Mouse (Mus musculus): ENCODE results near the gene Olfr358.

Olfr358 gene

DNA sequence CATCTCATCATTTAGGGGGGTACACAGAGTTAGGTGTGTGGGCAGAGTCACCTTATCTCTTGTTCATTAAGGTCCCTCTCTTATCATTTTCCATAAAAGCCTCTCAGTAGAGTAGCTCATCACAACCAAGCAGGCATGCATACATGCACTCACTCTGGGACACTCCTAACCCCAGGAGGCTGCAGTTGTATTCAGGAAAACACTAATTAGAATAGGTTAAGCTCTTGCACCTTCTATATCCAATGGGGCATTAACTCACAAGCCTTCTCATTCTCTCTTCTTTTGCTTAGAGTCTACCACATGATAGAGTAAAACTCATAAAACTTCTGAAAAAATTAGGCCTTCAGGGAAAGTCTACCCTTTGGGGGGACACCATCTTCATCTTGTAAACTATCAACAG lies at the start of gene Olfr358:
TSS of gene Olfr358 (minus strand) at position 101 of the 400 bp plus-strand sequence.
- DNase-seq (ENCODE audit: low read depth, low spot score): no peak

DNA sequence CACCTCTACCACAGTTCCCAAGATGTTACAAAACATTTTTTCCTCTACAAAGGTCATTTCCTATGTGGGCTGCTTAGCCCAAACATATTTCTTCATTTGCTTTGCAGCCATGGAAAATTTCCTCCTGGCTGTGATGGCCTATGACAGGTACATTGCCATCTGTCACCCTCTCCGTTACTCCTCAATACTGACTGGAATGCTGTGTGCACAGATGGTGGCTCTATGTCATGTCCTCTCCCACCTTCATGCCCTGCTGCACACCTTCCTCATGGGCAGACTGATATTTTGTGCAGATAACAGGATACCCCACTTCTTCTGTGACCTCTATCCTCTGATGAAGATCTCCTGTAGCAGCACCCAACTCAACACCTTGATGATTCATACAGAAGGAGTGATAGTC lies 12.1 kb downstream of the Olfr358 start:
- DNase-seq (ENCODE audit: low read depth, low spot score): no peak

DNA sequence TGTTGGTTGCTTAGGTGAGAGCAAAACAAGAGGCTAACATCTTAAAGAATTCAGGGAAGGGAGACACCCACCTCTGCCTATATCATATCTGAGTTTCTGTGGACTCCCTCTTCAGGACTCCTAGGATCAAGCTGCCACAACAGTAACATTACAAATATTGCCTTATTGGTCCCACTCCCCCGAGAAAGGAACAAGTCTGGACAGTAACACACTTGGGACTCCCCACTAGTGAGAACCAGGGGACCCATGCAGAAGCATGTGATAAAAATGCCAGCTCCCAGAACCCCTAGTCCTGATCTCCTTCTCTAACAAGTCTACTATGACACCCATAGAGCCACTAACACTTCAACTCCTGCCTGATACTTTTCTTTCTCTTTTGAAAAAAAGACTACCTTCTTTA lies 15.6 kb downstream of the Olfr358 start, which contains the start of gene Olfr357:
TSS of gene Olfr357 (plus strand) at position 301 of the 400 bp plus-strand sequence.
- no peak for DNase-seq (ENCODE audit: low read depth, low spot score)
